Mouse (Mus musculus): ENCODE results near the gene Ust. TPM values are rescaled to one million over a fixed set of nuclear protein-coding genes. Genes with fewer than 3 reads are reported as not detected.

Gene Ust
- polyA plus RNA-seq, 1 experiment: 11.7 TPM

GRCm38 (mm10) chr10:8392226-8392625 lies 126.4 kb downstream of the Ust start:
- peak overlapping the region; percentile 49; the same call in 1 of the 2 replicates for H3K27ac ChIP-seq (ENCODE audit: insufficient read depth, low read length)
- H3K4me1 ChIP-seq (ENCODE audit: control insufficient read depth, insufficient read depth, low read length): peaks cover 10% of the 10 kb centered on the region
- no peak overlapping the region for H3K4me3 ChIP-seq (ENCODE audit: insufficient read depth, low read length)
- no peak for TF ChIP-seq POLR2A (IDR thresholded peaks at IDR 0.05; ENCODE audit: low read depth, low read length)
- TF ChIP-seq CTCF (IDR thresholded peaks at IDR 0.05; ENCODE audit: borderline replicate concordance, insufficient read depth, low read length): no peak

GRCm38 (mm10) chr10:8391264-8391748 lies 127.3 kb downstream of the Ust start:
- peak overlapping the region; percentile 49 for H3K27ac ChIP-seq (ENCODE audit: insufficient read depth, low read length)
- peaks cover 10% of the 10 kb centered on the region for H3K4me1 ChIP-seq (ENCODE audit: control insufficient read depth, insufficient read depth, low read length)
- TF ChIP-seq POLR2A (IDR thresholded peaks at IDR 0.05; ENCODE audit: low read depth, low read length) (no peak), CTCF (IDR thresholded peaks at IDR 0.05; ENCODE audit: borderline replicate concordance, insufficient read depth, low read length) (no peak)
- no peak overlapping the region for H3K4me3 ChIP-seq (ENCODE audit: insufficient read depth, low read length)

DNA sequence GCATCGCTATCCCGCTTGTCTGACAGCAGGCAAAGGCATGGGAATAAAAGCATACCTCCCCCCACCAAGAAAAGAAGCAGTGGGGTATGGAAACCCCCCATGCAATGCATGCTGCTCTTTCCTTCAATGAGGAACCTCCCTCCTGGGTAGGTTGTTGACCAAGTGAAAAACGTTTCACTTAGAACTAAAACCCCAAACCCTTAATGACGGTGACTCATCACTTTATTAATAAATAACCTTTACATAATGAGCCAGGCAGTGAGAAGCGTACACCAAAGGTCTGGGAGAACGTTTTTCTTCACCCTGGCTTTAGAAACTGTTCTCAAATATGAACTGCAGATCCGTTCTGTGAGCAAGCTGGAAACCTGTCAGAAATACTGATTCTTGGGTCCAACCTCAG lies 130.4 kb downstream of the Ust start:
- no peak overlapping the region for H3K27ac ChIP-seq (ENCODE audit: insufficient read depth, low read length)
- no peak overlapping the region for H3K4me3 ChIP-seq (ENCODE audit: insufficient read depth, low read length)
- no peak for TF ChIP-seq POLR2A (IDR thresholded peaks at IDR 0.05; ENCODE audit: low read depth, low read length)
- TF ChIP-seq CTCF (IDR thresholded peaks at IDR 0.05; ENCODE audit: borderline replicate concordance, insufficient read depth, low read length): no peak
- H3K4me1 ChIP-seq (ENCODE audit: control insufficient read depth, insufficient read depth, low read length): peaks cover 9% of the 10 kb centered on the region

DNA sequence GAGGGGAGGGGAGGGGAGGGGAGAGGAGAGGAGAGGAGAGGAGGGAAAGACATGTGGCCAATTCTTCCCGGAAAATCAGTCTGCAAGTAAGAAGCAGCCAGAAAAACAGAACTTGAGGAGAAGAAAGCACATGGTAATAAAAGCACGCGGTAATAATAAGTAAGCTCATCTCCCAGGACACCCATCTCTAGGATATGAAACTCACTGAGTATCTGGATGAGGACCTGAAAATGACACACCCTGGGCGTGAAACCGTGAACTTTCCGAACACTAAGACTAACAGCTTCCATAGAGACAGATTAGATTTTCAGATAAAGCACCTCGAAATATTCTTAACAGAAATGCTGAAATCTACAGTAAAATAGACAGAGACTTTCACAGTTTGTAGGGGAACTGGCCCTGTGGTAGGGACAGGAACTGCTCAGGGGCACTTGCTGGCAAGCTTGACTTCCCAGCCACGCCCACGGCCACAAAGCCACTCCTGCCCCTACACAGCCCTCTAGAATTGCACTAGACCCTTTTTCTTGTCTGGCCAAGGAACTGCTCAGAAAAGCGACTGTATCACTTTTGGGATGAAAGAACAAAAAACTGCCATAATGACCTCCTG lies 148.6 kb downstream of the Ust start:
- no peaks in the 10 kb centered on the region for H3K4me1 ChIP-seq (ENCODE audit: control insufficient read depth, insufficient read depth, low read length)
- H3K4me3 ChIP-seq (ENCODE audit: insufficient read depth, low read length): no peak overlapping the region
- no peak overlapping the region for H3K27ac ChIP-seq (ENCODE audit: insufficient read depth, low read length)
- no peak for TF ChIP-seq POLR2A (IDR thresholded peaks at IDR 0.05; ENCODE audit: low read depth, low read length)
- TF ChIP-seq CTCF (IDR thresholded peaks at IDR 0.05; ENCODE audit: borderline replicate concordance, insufficient read depth, low read length): no peak

- H3K4me1 ChIP-seq (ENCODE audit: control insufficient read depth, insufficient read depth, low read length): no peaks in the 10 kb centered on the region
- H3K27ac ChIP-seq (ENCODE audit: insufficient read depth, low read length): no peak overlapping the region
- TF ChIP-seq POLR2A (IDR thresholded peaks at IDR 0.05; ENCODE audit: low read depth, low read length): no peak
Measured at GRCm38 (mm10) chr10:8365816-8366215, 152.8 kb downstream of the Ust start.

DNA sequence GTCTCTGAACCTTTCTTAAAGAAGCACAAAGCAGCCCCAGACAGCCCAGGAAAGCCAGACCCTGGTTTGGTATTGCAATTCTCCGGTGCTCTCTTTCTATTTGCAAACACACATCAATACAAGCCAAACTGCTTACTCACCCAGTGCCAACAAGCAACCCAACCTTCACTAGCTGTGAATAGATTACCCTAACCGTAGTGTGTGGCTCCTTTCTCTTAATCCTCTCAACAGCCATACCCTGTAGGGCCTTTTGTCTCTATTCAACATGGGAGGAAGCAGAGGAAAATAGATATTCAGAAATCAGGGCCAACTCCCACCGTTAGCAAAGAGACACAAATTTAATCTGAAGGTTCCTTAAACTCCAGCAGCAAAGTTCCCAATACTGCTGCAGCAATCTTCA lies 154.4 kb downstream of the Ust start:
- Histone ChIP-seq H3K4me3 (ENCODE audit: insufficient read depth, low read length) (no peak overlapping the region), H3K27ac (ENCODE audit: insufficient read depth, low read length) (no peak overlapping the region), H3K4me1 (ENCODE audit: control insufficient read depth, insufficient read depth, low read length) (no peaks in the 10 kb centered on the region)
- TF ChIP-seq CTCF (IDR thresholded peaks at IDR 0.05; ENCODE audit: borderline replicate concordance, insufficient read depth, low read length) (no peak), POLR2A (IDR thresholded peaks at IDR 0.05; ENCODE audit: low read depth, low read length) (no peak)

More at GRCm38 (mm10) chr10:8365816-8366215, 152.8 kb downstream of the Ust start:
- H3K4me3 ChIP-seq (ENCODE audit: insufficient read depth, low read length): no peak overlapping the region

- Histone ChIP-seq H3K27ac (ENCODE audit: insufficient read depth, low read length) (no peak overlapping the region), H3K4me3 (ENCODE audit: insufficient read depth, low read length) (no peak overlapping the region), H3K4me1 (ENCODE audit: control insufficient read depth, insufficient read depth, low read length) (no peaks in the 10 kb centered on the region; the same call in 1 of the 2 replicates)
- TF ChIP-seq POLR2A (IDR thresholded peaks at IDR 0.05; ENCODE audit: low read depth, low read length): no peak
- no peak for TF ChIP-seq CTCF (IDR thresholded peaks at IDR 0.05; ENCODE audit: borderline replicate concordance, insufficient read depth, low read length)
Measured at GRCm38 (mm10) chr10:8363281-8363680, 155.3 kb downstream of the Ust start.

GRCm38 (mm10) chr10:8358286-8359045 lies 160.2 kb downstream of the Ust start:
- H3K27ac ChIP-seq (ENCODE audit: insufficient read depth, low read length): no peak overlapping the region
- no peak overlapping the region for H3K4me3 ChIP-seq (ENCODE audit: insufficient read depth, low read length)
- no peaks in the 10 kb centered on the region; the same call in 1 of the 2 replicates for H3K4me1 ChIP-seq (ENCODE audit: control insufficient read depth, insufficient read depth, low read length)
- no peak for TF ChIP-seq CTCF (IDR thresholded peaks at IDR 0.05; ENCODE audit: borderline replicate concordance, insufficient read depth, low read length)
- no peak for TF ChIP-seq POLR2A (IDR thresholded peaks at IDR 0.05; ENCODE audit: low read depth, low read length)

DNA sequence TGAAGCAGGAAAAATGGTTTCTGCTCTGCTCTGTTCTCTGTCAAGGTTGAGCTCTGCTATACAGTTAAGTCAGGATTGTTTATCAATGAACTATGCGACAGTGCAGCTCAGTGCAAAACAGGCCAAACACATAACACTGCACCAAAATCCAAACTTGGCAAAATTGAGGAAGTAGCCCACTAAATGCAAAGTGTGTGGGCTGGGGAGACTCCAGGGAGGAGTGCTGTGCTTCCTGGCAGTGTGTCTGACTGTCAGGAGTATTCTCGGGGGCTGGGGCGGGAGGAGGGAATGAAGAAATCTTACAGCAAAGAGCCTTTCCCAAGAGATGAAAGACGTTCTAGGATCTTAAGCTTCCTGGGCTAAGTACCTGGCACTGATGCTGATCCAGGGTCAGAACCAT lies 165.1 kb downstream of the Ust start:
- TF ChIP-seq POLR2A (IDR thresholded peaks at IDR 0.05; ENCODE audit: low read depth, low read length) (no peak), CTCF (IDR thresholded peaks at IDR 0.05; ENCODE audit: borderline replicate concordance, insufficient read depth, low read length) (no peak)
- Histone ChIP-seq H3K4me1 (ENCODE audit: control insufficient read depth, insufficient read depth, low read length) (no peaks in the 10 kb centered on the region; the same call in 1 of the 2 replicates), H3K27ac (ENCODE audit: insufficient read depth, low read length) (no peak overlapping the region)

DNA sequence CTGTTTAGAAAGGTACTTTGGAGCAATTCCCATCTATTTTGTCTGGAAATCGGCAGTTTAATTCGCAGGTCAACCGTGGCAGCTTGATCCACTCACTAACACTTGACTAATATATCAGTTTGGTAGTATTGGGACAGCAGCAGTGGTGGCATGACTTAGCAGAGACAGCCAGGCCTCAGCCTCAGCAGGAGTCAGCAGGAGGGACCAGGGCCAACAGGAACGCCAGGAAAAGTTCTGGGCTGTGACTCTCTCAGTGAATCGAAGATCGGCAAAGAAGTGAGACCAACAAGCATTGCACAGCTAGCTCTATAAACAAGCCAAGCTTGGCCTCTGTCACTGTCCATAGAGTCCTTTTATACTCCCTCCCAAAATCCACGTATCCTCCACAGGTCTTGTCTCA lies 168.0 kb downstream of the Ust start:
- TF ChIP-seq CTCF (IDR thresholded peaks at IDR 0.05; ENCODE audit: borderline replicate concordance, insufficient read depth, low read length) (no peak), POLR2A (IDR thresholded peaks at IDR 0.05; ENCODE audit: low read depth, low read length) (no peak)
- no peaks in the 10 kb centered on the region for H3K4me1 ChIP-seq (ENCODE audit: control insufficient read depth, insufficient read depth, low read length)
- no peak overlapping the region for H3K27ac ChIP-seq (ENCODE audit: insufficient read depth, low read length)

More for the DNA sequence above, 165.1 kb downstream of the Ust start:
- H3K4me3 ChIP-seq (ENCODE audit: insufficient read depth, low read length): no peak overlapping the region

More for the DNA sequence above, 168.0 kb downstream of the Ust start:
- no peak overlapping the region for H3K4me3 ChIP-seq (ENCODE audit: insufficient read depth, low read length)
